Mouse (Mus musculus) lung, postnatal 0 days (tissue): ENCODE data around the gene Acp7.

Source experiments
- CTCF ChIP-seq: IDR thresholded peaks from 2 replicates; pipeline ENCODE4 v1.5.1; 2016; ENCODE audit warnings: antibody characterized with exemption, mild to moderate bottlenecking
- EP300 ChIP-seq: IDR thresholded peaks from 2 replicates; pipeline ENCODE4 v1.6.1; 2016; ENCODE audit warnings: antibody characterized with exemption, mild to moderate bottlenecking, control low read depth

GRCm38 (mm10) chr7:28601029-28601428, 30.1 kb downstream of the Acp7 start:
- TF ChIP-seq CTCF = peak; percentile 95
- TF ChIP-seq EP300 = no peak
